Mouse (Mus musculus) midbrain, embryonic 13.5 days (tissue): ENCODE measurements around the gene Erich6b. TPM values are rescaled to one million over a fixed set of nuclear protein-coding genes. Genes with fewer than 3 reads are reported as not detected.

Experiments
- ATAC-seq: fragments of 200-750 bp; cut with Nextera tagmentation; 2 replicates; pipeline ENCODE4 v1.8.0; 2017; ENCODE audit warnings: mild to moderate bottlenecking, moderate TSS enrichment, moderate library complexity
- H3K27ac ChIP-seq: fragments of 300-500 bp; sonication (generic); 2 replicates; pipeline ENCODE4 v1.5.1; 2015; ENCODE audit warnings: inconsistent platforms, mild to moderate bottlenecking, moderate library complexity
- H3K27me3 ChIP-seq: fragments of 300-500 bp; sonication (generic); 2 replicates; pipeline ENCODE4 v1.6.1; 2015; ENCODE audit warnings: mild to moderate bottlenecking, inconsistent platforms
- H3K36me3 ChIP-seq: fragments of 300-500 bp; sonication (generic); 2 replicates; pipeline ENCODE4 v1.6.1; 2015; ENCODE audit warnings: mild to moderate bottlenecking, inconsistent platforms
- H3K4me1 ChIP-seq: fragments of 300-500 bp; sonication (generic); replicated peaks from 2 replicates; pipeline ENCODE4 v1.6.1; 2015; ENCODE audit warnings: inconsistent platforms
- H3K4me2 ChIP-seq: fragments of 300-500 bp; sonication (generic); replicated peaks from 2 replicates; pipeline ENCODE4 v1.6.1; 2015; ENCODE audit warnings: moderate library complexity, mild to moderate bottlenecking, inconsistent platforms
- H3K4me3 ChIP-seq: fragments of 300-500 bp; sonication (generic); replicated peaks from 2 replicates; pipeline ENCODE4 v1.5.1; 2015; ENCODE audit warnings: mild to moderate bottlenecking, inconsistent platforms
- H3K9ac ChIP-seq: fragments of 300-500 bp; sonication (generic); replicated peaks from 2 replicates; pipeline ENCODE4 v1.6.1; 2015; ENCODE audit warnings: mild to moderate bottlenecking, inconsistent platforms
- H3K9me3 ChIP-seq: fragments of 300-500 bp; sonication (generic); 2 replicates; pipeline ENCODE4 v1.6.1; 2016; ENCODE audit warnings: mild to moderate bottlenecking, inconsistent platforms
- WGBS: fragments of 180-500 bp; shearing (Covaris S2); methylation state at CpG from one replicate; pipeline ENCODE4 v1.1.7; 2015; 5-methylcytosine and 5-hydroxymethylcytosine counted together
- polyA plus RNA-seq: library from polyadenylated mRNA; unstranded; fragments of >200 nt; fragmentation: Nextera tagmentation; extraction: Ambion mirVana; gene quantifications from 2 replicates; pipeline ENCODE4 v1.2.1, GENCODE M21; 2015

The Erich6b gene
- polyA plus RNA-seq, 1 experiment from 2014 or later: not detected

GRCm38 (mm10) chr14:75711731-75712130 lies 69.7 kb downstream of the Erich6b start:
- Histone ChIP-seq H3K4me1 (no peaks in the 10 kb centered on the region), H3K27ac (no peak overlapping the region), H3K4me3 (no peak overlapping the region), H3K27me3 (no peaks in the 10 kb centered on the region), H3K9me3 (no peaks in the 10 kb centered on the region), H3K4me2 (no peak overlapping the region), H3K36me3 (peaks cover 77% of the 10 kb centered on the region), H3K9ac (no peak overlapping the region)
- ATAC-seq: no peak
- WGBS: 95% methylated on average over 3 of the region's 3 CpGs

- no peaks in the 10 kb centered on the region for H3K9me3 ChIP-seq
- no peak overlapping the region for H3K4me3 ChIP-seq
- ATAC-seq: no peak
- H3K4me1 ChIP-seq: no peaks in the 10 kb centered on the region
- H3K36me3 ChIP-seq: peaks cover 75% of the 10 kb centered on the region
- no peak overlapping the region for H3K27ac ChIP-seq
- H3K27me3 ChIP-seq: no peaks in the 10 kb centered on the region
- no peak overlapping the region for H3K4me2 ChIP-seq
- WGBS: 91% methylated on average over 5 of the region's 5 CpGs
- H3K9ac ChIP-seq: no peak overlapping the region
Measured at GRCm38 (mm10) chr14:75712687-75713086, 70.6 kb downstream of the Erich6b start.

GRCm38 (mm10) chr14:75713661-75714060 lies 71.6 kb downstream of the Erich6b start:
- Histone ChIP-seq H3K9ac (no peak overlapping the region), H3K27ac (no peak overlapping the region), H3K36me3 (peaks cover 80% of the 10 kb centered on the region), H3K9me3 (no peaks in the 10 kb centered on the region), H3K4me3 (no peak overlapping the region), H3K27me3 (no peaks in the 10 kb centered on the region), H3K4me2 (no peak overlapping the region), H3K4me1 (no peaks in the 10 kb centered on the region)
- WGBS: 87% methylated on average over 4 of the region's 4 CpGs
- ATAC-seq: no peak

GRCm38 (mm10) chr14:75716410-75716809 lies 74.4 kb downstream of the Erich6b start:
- Histone ChIP-seq H3K4me2 (no peak overlapping the region), H3K27ac (no peak overlapping the region), H3K9ac (no peak overlapping the region), H3K36me3 (peaks cover 82% of the 10 kb centered on the region), H3K27me3 (no peaks in the 10 kb centered on the region), H3K9me3 (no peaks in the 10 kb centered on the region), H3K4me1 (no peaks in the 10 kb centered on the region), H3K4me3 (no peak overlapping the region)
- no peak for ATAC-seq
- 90% methylated on average over 4 of the region's 4 CpGs for WGBS

Other genes starting within 250 kb of the Erich6b start
- gene Siah3, start 186.3 kb upstream of the Erich6b start, polyA plus RNA-seq: 2.7 and 3.5 TPM in 2 replicates
- not detected in 2 replicates for gene Spert, start 49.1 kb upstream of the Erich6b start, polyA plus RNA-seq
- 20.5 and 21.4 TPM in 2 replicates for gene Cog3, start 112.3 kb downstream of the Erich6b start, polyA plus RNA-seq
- 9.4 and 11.8 TPM in 2 replicates for gene Slc25a30, start 144.8 kb downstream of the Erich6b start, polyA plus RNA-seq
- gene Tpt1, start 202.8 kb downstream of the Erich6b start, polyA plus RNA-seq: 876 and 886 TPM in 2 replicates